Mouse (Mus musculus) C2C12 (cell line): ENCODE data around the gene Gm6034. TPM values are rescaled to one million over a fixed set of nuclear protein-coding genes. Genes with fewer than 3 reads are reported as not detected.
"Not testable (repeated sequence)": the region's sequence is repeated elsewhere in the genome, so short reads cannot be mapped to it uniquely, and the experiment has no call there.

ENCODE experiments used
- H3K27me3 ChIP-seq: one replicate; pipeline ENCODE4 v1.6.1; 2011; ENCODE audit not compliant: control insufficient read depth, insufficient read depth, insufficient read length
- H3K36me3 ChIP-seq: one replicate; pipeline ENCODE4 v1.6.1; 2011; ENCODE audit not compliant: control insufficient read depth, insufficient read depth
- H3K4me3 ChIP-seq: one replicate; pipeline ENCODE4 v1.5.1; 2011; ENCODE audit warnings: mild to moderate bottlenecking, control low read depth; ENCODE audit not compliant: poor library complexity, insufficient read depth, severe bottlenecking
- H3K79me2 ChIP-seq: one replicate; pipeline ENCODE4 v1.6.1; 2011; ENCODE audit not compliant: control insufficient read depth, insufficient read depth
- H3K79me3 ChIP-seq: one replicate; pipeline ENCODE4 v1.6.1; 2011; ENCODE audit warnings: low read depth, control low read depth
- H3ac ChIP-seq: one replicate; pipeline ENCODE3; 2011; ENCODE audit warnings: low read depth; ENCODE audit not compliant: control insufficient read depth, insufficient read length
- CEBPB ChIP-seq: IDR thresholded peaks from one replicate; pipeline ENCODE4 v1.6.1; 2011; ENCODE audit warnings: low read depth, mild to moderate bottlenecking, control low read depth, moderate library complexity
- CTCF ChIP-seq: IDR thresholded peaks from one replicate; pipeline ENCODE4 v1.5.1; 2011; ENCODE audit not compliant: control insufficient read depth, insufficient read depth, insufficient read length
- FOSL1 ChIP-seq: IDR thresholded peaks from one replicate; pipeline ENCODE4 v1.8.0; 2011; ENCODE audit warnings: mild to moderate bottlenecking, low read length; ENCODE audit not compliant: poor library complexity, insufficient read depth, severe bottlenecking
- MAX ChIP-seq: IDR thresholded peaks from one replicate; pipeline ENCODE4 v1.6.1; 2011; ENCODE audit warnings: mild to moderate bottlenecking, control low read depth
- MYOD1 ChIP-seq: IDR thresholded peaks from one replicate; pipeline ENCODE4 v1.6.1; 2011; ENCODE audit warnings: low read depth; ENCODE audit not compliant: control insufficient read depth, insufficient read length
- MYOG ChIP-seq: IDR thresholded peaks from one replicate; pipeline ENCODE4 v1.6.1; 2011; ENCODE audit not compliant: control insufficient read depth, insufficient read length; ENCODE audit errors: extremely low read depth
- USF1 ChIP-seq: IDR thresholded peaks from one replicate; pipeline ENCODE4 v1.6.1; 2011; ENCODE audit warnings: low read depth, mild to moderate bottlenecking, control low read depth, moderate library complexity
- long read RNA-seq, 2 experiments: library from polyadenylated mRNA; unstranded; transcript quantifications; one replicate each; pipeline ENCODE4 v2.0.0; 2019 to 2020
- polyA plus RNA-seq: library from polyadenylated mRNA; unstranded; fragments of >200 nt; fragmentation: generic; extraction: Trizol; gene quantifications from one replicate; pipeline ENCODE4 v1.2.1, GENCODE M21; 2012; ENCODE audit warnings: missing spikeins

Gene Gm6034
- polyA plus RNA-seq = not detected
- long read RNA-seq, experiment 1 = 0 reads
- long read RNA-seq, experiment 2 = 0 reads

- not testable (repeated sequence) for H3K36me3 ChIP-seq, H3K79me3 ChIP-seq, H3K27me3 ChIP-seq, H3K79me2 ChIP-seq
- H3ac ChIP-seq = peak within 1 kb of the TSS; percentile 40
- peak within 1 kb of the TSS; percentile 38 for H3K4me3 ChIP-seq
These were observed at the start of gene Gm6034, which contains the start of gene H2-T22 for GRCm38 (mm10) chr17:36042610-36043169. Gene Gm6034 (plus strand): TSS chr17:36042961. Gene H2-T22 (minus strand): TSS chr17:36042747.

GRCm38 (mm10) chr17:35993675-35994074 lies 49.1 kb upstream of the Gm6034 start:
- Histone ChIP-seq H3K27me3 (no peaks in the 10 kb centered on the region), H3K4me3 (peak overlapping the region; percentile 49), H3K36me3 (no peaks in the 10 kb centered on the region), H3K79me3 (peaks cover 23% of the 10 kb centered on the region), H3K79me2 (peaks cover 38% of the 10 kb centered on the region), H3ac (no peak overlapping the region)
- TF ChIP-seq FOSL1 (no peak), CTCF (peak; percentile 99), MAX (peak; percentile 39), CEBPB (no peak)

GRCm38 (mm10) chr17:35994175-35994878 lies 48.4 kb upstream of the Gm6034 start:
- no peak for TF ChIP-seq CTCF
- no peak for TF ChIP-seq MYOG
- no peak for TF ChIP-seq FOSL1
- TF ChIP-seq MYOD1 = no peak
- TF ChIP-seq CEBPB = no peak
- no peak for TF ChIP-seq USF1
- TF ChIP-seq MAX = no peak
- H3K4me3 ChIP-seq = peak overlapping the region; percentile 49
- peaks cover 45% of the 10 kb centered on the region for H3K79me2 ChIP-seq
- no peaks in the 10 kb centered on the region for H3K27me3 ChIP-seq
- H3K79me3 ChIP-seq = peaks cover 30% of the 10 kb centered on the region
- H3K36me3 ChIP-seq = no peaks in the 10 kb centered on the region
- H3ac ChIP-seq = peak overlapping the region; percentile 58

- Histone ChIP-seq H3K27me3 (no peaks in the 10 kb centered on the region), H3K4me3 (peak overlapping the region; percentile 49), H3ac (peak overlapping the region; percentile 2), H3K79me2 (peaks cover 50% of the 10 kb centered on the region), H3K36me3 (no peaks in the 10 kb centered on the region), H3K79me3 (peaks cover 34% of the 10 kb centered on the region)
- TF ChIP-seq CEBPB = no peak
These were observed 47.9 kb upstream of the Gm6034 start for GRCm38 (mm10) chr17:35994879-35995240.

GRCm38 (mm10) chr17:35996949-35997348 lies 45.8 kb upstream of the Gm6034 start:
- no peak overlapping the region for H3ac ChIP-seq

GRCm38 (mm10) chr17:35997713-35998510 lies 44.8 kb upstream of the Gm6034 start:
- Histone ChIP-seq H3ac (no peak overlapping the region), H3K79me3 (peaks cover 49% of the 10 kb centered on the region)

More at GRCm38 (mm10) chr17:35996949-35997348, 45.8 kb upstream of the Gm6034 start:
- Histone ChIP-seq H3K27me3 (no peaks in the 10 kb centered on the region), H3K36me3 (no peaks in the 10 kb centered on the region), H3K79me3 (peaks cover 42% of the 10 kb centered on the region), H3K4me3 (no peak overlapping the region), H3K79me2 (peaks cover 63% of the 10 kb centered on the region)
- TF ChIP-seq CTCF = peak; percentile 92
- TF ChIP-seq MAX = no peak
- TF ChIP-seq CEBPB = no peak

More at GRCm38 (mm10) chr17:35997713-35998510, 44.8 kb upstream of the Gm6034 start:
- TF ChIP-seq FOSL1 (no peak), MAX (no peak), USF1 (no peak)
- H3K79me2 ChIP-seq = peaks cover 72% of the 10 kb centered on the region
- peaks cover 3% of the 10 kb centered on the region for H3K36me3 ChIP-seq
- H3K4me3 ChIP-seq = no peak overlapping the region
- no peaks in the 10 kb centered on the region for H3K27me3 ChIP-seq
